Mouse (Mus musculus): Measurements from ENCODE around the gene Skap1. TPM values are rescaled to one million over a fixed set of nuclear protein-coding genes. Genes with fewer than 3 reads are reported as not detected.

The Skap1 gene
- polyA plus RNA-seq, 1 experiment from 2014 or later: 7.4 TPM

DNA sequence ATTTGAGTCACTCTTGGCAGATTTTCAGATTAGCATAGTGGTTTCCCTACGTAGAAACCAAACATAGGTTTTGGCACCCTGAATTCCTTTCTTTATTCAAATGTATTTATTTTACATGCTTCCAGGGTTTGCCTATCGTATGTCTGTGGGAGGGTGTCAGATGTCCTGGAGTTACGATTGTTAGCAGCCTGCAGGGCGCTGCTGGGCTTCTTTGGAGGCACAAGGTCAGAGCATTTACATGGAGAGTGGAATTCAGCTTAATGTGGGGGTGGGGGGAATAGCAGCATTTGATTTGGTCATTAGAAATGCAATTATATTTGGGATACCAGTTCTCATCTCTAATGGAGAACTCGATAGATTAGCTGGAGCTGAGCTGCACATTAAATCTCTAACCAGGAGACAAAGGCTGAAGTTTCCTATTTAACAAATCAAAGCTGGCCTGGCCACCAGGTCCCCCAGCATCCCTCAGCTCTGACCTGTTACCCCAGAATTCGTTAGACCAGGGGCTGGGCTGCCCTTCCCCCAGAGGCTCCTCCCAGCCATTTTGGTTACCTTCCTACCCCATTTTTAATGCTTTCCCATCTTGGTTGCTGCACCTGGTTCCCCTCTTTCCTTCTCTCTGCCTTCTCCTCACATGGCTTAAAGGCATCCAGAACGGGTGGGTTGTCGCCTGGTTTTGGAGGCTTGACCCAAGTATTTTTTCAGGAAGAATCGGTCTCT, 322.5 kb downstream of the Skap1 start:
- H3K4me2 ChIP-seq (ENCODE audit: low read length): no peak overlapping the region
- H3K27me3 ChIP-seq (replicated peaks; ENCODE audit: control insufficient read depth, insufficient read depth, low read length): no peaks in the 10 kb centered on the region
- no peak overlapping the region for H3K9ac ChIP-seq (ENCODE audit: low read depth, low read length)
- no peak overlapping the region for H3K27ac ChIP-seq (ENCODE audit: low read depth, low read length)
- no peak overlapping the region for H3K4me3 ChIP-seq (ENCODE audit: low read length)
- no peaks in the 10 kb centered on the region for H3K9me3 ChIP-seq (ENCODE audit: control insufficient read depth, low read length)
- ATAC-seq: no peak
- H3K36me3 ChIP-seq (ENCODE audit: control insufficient read depth, insufficient read depth, low read length): no peaks in the 10 kb centered on the region
- WGBS: 32% methylated on average over 9 of the region's 9 CpGs
- peaks cover 14% of the 10 kb centered on the region for H3K4me1 ChIP-seq (ENCODE audit: control insufficient read depth, insufficient read depth, low read depth, low read length)

DNA sequence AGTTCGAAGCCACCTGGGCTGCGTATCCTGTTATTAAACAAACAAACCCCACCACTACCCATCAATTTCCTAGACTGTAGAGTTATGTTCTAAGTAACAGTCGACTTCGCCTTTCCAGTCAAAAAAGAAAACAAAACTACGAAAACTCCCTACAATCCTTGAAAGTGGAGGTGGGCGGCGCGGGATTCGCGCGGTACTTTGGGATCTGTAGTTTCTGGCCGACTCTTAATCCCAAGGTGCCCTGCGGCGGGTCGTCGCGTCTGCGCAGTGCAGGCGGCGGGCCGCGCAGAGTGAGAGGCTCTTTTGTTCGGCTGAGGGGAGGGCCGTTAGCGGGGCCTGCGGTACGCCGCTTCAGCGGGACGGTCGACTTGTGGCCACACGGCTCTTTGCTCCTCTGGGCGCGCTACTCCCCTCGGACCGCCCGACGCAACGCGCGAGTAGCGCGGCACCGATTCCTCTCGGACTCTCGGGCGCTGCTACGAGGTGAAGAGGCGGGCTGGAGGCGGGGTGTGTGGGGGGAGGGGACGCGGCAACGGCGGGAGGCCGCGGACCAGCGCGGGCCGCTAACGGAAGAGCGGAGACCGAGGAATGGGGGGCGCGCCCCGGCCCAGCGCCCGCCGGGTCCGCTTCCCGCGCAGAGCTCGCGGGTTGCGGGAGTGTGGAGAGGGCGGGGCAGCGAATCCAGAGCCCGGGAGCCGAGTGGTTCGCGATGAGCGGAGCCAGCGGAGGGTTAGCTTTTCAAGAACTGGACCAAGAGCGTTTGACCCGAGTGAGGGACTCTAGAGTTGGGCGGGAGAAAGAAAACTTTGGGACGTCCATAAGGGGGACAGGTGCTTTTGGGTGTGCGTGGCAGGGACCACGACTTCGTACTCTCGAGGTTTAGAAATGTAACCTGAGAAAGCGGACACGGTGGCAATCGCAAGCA, 324.7 kb downstream of the Skap1 start, which contains the start of gene Cbx1:
Gene Cbx1, plus strand, starts transcription at position 257 of the 925 bp plus-strand sequence.
- H3K4me1 ChIP-seq (ENCODE audit: control insufficient read depth, insufficient read depth, low read depth, low read length): peaks cover 18% of the 10 kb centered on the region
- H3K9ac ChIP-seq (ENCODE audit: low read depth, low read length): peak within 1 kb of the TSS; percentile 90
- peak; percentile 98 for ATAC-seq
- peak within 1 kb of the TSS; percentile 95 for H3K4me3 ChIP-seq (ENCODE audit: low read length)
- H3K36me3 ChIP-seq (ENCODE audit: control insufficient read depth, insufficient read depth, low read length): no peaks in the 10 kb centered on the region
- peak within 1 kb of the TSS; percentile 76 for H3K4me2 ChIP-seq (ENCODE audit: low read length)
- H3K27ac ChIP-seq (ENCODE audit: low read depth, low read length): peak within 1 kb of the TSS; percentile 95
- no peaks in the 10 kb centered on the region for H3K27me3 ChIP-seq (replicated peaks; ENCODE audit: control insufficient read depth, insufficient read depth, low read length)
- no peaks in the 10 kb centered on the region for H3K9me3 ChIP-seq (ENCODE audit: control insufficient read depth, low read length)
- WGBS: 1% methylated on average over 93 of the region's 93 CpGs

- Histone ChIP-seq H3K36me3 (ENCODE audit: control insufficient read depth, insufficient read depth, low read length) (no peaks in the 10 kb centered on the region), H3K27me3 (replicated peaks; ENCODE audit: control insufficient read depth, insufficient read depth, low read length) (no peaks in the 10 kb centered on the region), H3K4me1 (ENCODE audit: control insufficient read depth, insufficient read depth, low read depth, low read length) (peaks cover 18% of the 10 kb centered on the region), H3K27ac (ENCODE audit: low read depth, low read length) (no peak overlapping the region), H3K4me2 (ENCODE audit: low read length) (peak overlapping the region; percentile 76), H3K9me3 (ENCODE audit: control insufficient read depth, low read length) (no peaks in the 10 kb centered on the region), H3K9ac (ENCODE audit: low read depth, low read length) (peak overlapping the region; percentile 90), H3K4me3 (ENCODE audit: low read length) (peak overlapping the region; percentile 95)
- no peak for ATAC-seq
- 5% methylated on average over 5 of the region's 5 CpGs for WGBS
These were observed 325.6 kb downstream of the Skap1 start for GRCm38 (mm10) chr11:96789990-96790389.

DNA sequence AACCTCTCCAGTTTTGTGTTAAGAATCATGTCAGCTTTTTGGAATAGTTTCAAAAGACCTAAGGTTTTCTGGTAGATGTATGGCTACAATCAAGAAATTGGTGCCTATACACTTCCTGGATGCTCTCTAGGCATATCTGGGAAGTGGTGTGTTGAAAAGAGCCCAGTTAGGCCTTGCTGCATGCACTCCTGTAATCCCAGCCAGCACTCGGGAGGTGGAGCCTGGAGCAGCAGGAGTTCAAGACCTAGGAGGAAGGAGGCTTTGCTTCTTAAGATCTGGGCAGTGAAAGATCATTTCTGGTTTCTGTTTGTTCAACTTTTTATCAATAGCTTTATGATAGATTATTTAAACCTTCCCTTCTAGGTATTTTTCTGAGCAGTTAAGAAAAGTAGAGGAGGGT, 326.3 kb downstream of the Skap1 start:
- no peak for ATAC-seq
- Histone ChIP-seq H3K9me3 (ENCODE audit: control insufficient read depth, low read length) (no peaks in the 10 kb centered on the region), H3K4me1 (ENCODE audit: control insufficient read depth, insufficient read depth, low read depth, low read length) (peaks cover 18% of the 10 kb centered on the region), H3K36me3 (ENCODE audit: control insufficient read depth, insufficient read depth, low read length) (peaks cover 2% of the 10 kb centered on the region; the same call in 1 of the 2 replicates), H3K27me3 (replicated peaks; ENCODE audit: control insufficient read depth, insufficient read depth, low read length) (no peaks in the 10 kb centered on the region), H3K27ac (ENCODE audit: low read depth, low read length) (no peak overlapping the region), H3K9ac (ENCODE audit: low read depth, low read length) (no peak overlapping the region), H3K4me3 (ENCODE audit: low read length) (no peak overlapping the region), H3K4me2 (ENCODE audit: low read length) (peak overlapping the region; percentile 76)
- WGBS: 4% methylated on average over 1 of the region's 1 CpGs

GRCm38 (mm10) chr11:96795491-96795890, 331.1 kb downstream of the Skap1 start:
- Histone ChIP-seq H3K9ac (ENCODE audit: low read depth, low read length) (no peak overlapping the region), H3K4me1 (ENCODE audit: control insufficient read depth, insufficient read depth, low read depth, low read length) (peaks cover 11% of the 10 kb centered on the region), H3K4me3 (ENCODE audit: low read length) (no peak overlapping the region), H3K4me2 (ENCODE audit: low read length) (no peak overlapping the region), H3K9me3 (ENCODE audit: control insufficient read depth, low read length) (no peaks in the 10 kb centered on the region), H3K27ac (ENCODE audit: low read depth, low read length) (no peak overlapping the region), H3K36me3 (ENCODE audit: control insufficient read depth, insufficient read depth, low read length) (peaks cover 3% of the 10 kb centered on the region; the same call in 1 of the 2 replicates), H3K27me3 (replicated peaks; ENCODE audit: control insufficient read depth, insufficient read depth, low read length) (no peaks in the 10 kb centered on the region)
- WGBS: 97% methylated on average over 13 of the region's 13 CpGs
- no peak for ATAC-seq

DNA sequence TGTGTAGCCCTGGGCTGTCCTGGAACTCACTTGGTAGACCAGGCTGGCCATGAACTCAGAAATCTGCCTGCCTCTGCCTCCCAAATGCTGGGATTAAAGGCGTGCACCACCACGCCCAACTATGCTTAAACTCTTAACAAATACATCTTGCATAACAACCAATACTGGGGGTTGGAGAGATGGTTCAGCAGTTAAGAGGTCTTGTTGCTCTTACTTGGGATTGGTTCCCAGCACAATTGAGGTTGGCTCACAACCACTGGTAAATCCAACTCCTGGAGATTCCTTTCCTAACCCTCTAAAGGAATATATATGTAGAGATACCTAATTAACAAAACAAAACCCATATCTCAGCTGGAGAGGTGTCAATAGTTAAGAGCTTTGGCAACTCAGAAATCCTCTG, 331.7 kb downstream of the Skap1 start:
- 94% methylated on average over 2 of the region's 2 CpGs for WGBS
- no peaks in the 10 kb centered on the region for H3K9me3 ChIP-seq (ENCODE audit: control insufficient read depth, low read length)
- peaks cover 5% of the 10 kb centered on the region for H3K4me1 ChIP-seq (ENCODE audit: control insufficient read depth, insufficient read depth, low read depth, low read length)
- H3K36me3 ChIP-seq (ENCODE audit: control insufficient read depth, insufficient read depth, low read length): peaks cover 3% of the 10 kb centered on the region; the same call in 1 of the 2 replicates
- no peak overlapping the region for H3K27ac ChIP-seq (ENCODE audit: low read depth, low read length)
- no peak overlapping the region for H3K9ac ChIP-seq (ENCODE audit: low read depth, low read length)
- no peaks in the 10 kb centered on the region for H3K27me3 ChIP-seq (replicated peaks; ENCODE audit: control insufficient read depth, insufficient read depth, low read length)
- no peak overlapping the region for H3K4me2 ChIP-seq (ENCODE audit: low read length)
- no peak for ATAC-seq
- no peak overlapping the region for H3K4me3 ChIP-seq (ENCODE audit: low read length)

GRCm38 (mm10) chr11:96796586-96796985, 332.2 kb downstream of the Skap1 start:
- Histone ChIP-seq H3K27ac (ENCODE audit: low read depth, low read length) (no peak overlapping the region), H3K9me3 (ENCODE audit: control insufficient read depth, low read length) (no peaks in the 10 kb centered on the region), H3K4me3 (ENCODE audit: low read length) (no peak overlapping the region), H3K27me3 (replicated peaks; ENCODE audit: control insufficient read depth, insufficient read depth, low read length) (no peaks in the 10 kb centered on the region), H3K4me1 (ENCODE audit: control insufficient read depth, insufficient read depth, low read depth, low read length) (peaks cover 4% of the 10 kb centered on the region; the same call in 1 of the 2 replicates), H3K4me2 (ENCODE audit: low read length) (no peak overlapping the region), H3K36me3 (ENCODE audit: control insufficient read depth, insufficient read depth, low read length) (peaks cover 3% of the 10 kb centered on the region; the same call in 1 of the 2 replicates), H3K9ac (ENCODE audit: low read depth, low read length) (no peak overlapping the region)
- ATAC-seq: no peak
- 66% methylated on average over 1 of the region's 1 CpGs for WGBS

GRCm38 (mm10) chr11:96799511-96799910, 335.1 kb downstream of the Skap1 start:
- H3K4me2 ChIP-seq (ENCODE audit: low read length): no peak overlapping the region
- ATAC-seq: no peak
- H3K27ac ChIP-seq (ENCODE audit: low read depth, low read length): no peak overlapping the region
- no peaks in the 10 kb centered on the region for H3K9me3 ChIP-seq (ENCODE audit: control insufficient read depth, low read length)
- H3K36me3 ChIP-seq (ENCODE audit: control insufficient read depth, insufficient read depth, low read length): peaks cover 13% of the 10 kb centered on the region
- no peak overlapping the region for H3K9ac ChIP-seq (ENCODE audit: low read depth, low read length)
- 94% methylated on average over 2 of the region's 2 CpGs for WGBS
- H3K27me3 ChIP-seq (replicated peaks; ENCODE audit: control insufficient read depth, insufficient read depth, low read length): no peaks in the 10 kb centered on the region
- H3K4me3 ChIP-seq (ENCODE audit: low read length): no peak overlapping the region
- no peaks in the 10 kb centered on the region for H3K4me1 ChIP-seq (ENCODE audit: control insufficient read depth, insufficient read depth, low read depth, low read length)

DNA sequence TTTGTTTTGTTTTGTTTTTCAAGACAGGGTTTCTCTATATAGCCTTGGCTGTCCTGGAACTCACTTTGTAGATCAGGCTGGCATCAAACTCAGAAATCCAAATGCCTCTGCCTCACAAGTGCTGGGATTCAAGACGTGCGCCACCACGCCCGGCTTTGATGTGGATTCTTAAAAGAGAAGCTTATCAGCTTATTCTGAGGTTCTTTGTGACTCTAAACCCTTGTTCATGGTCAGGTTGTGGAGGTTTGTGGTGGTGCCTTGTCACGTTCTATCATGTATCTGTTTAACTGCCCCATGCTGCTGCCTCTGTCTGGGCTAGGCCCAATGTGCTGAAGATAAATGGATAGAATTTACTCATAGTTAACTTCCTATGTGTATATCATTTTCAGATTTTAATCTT, 341.2 kb downstream of the Skap1 start:
- Histone ChIP-seq H3K4me2 (ENCODE audit: low read length) (no peak overlapping the region), H3K4me3 (ENCODE audit: low read length) (no peak overlapping the region)
- 92% methylated on average over 5 of the region's 5 CpGs for WGBS

More for the DNA sequence above, 341.2 kb downstream of the Skap1 start:
- peaks cover 38% of the 10 kb centered on the region for H3K36me3 ChIP-seq (ENCODE audit: control insufficient read depth, insufficient read depth, low read length)
- no peak overlapping the region for H3K27ac ChIP-seq (ENCODE audit: low read depth, low read length)
- H3K27me3 ChIP-seq (replicated peaks; ENCODE audit: control insufficient read depth, insufficient read depth, low read length): no peaks in the 10 kb centered on the region
- H3K9ac ChIP-seq (ENCODE audit: low read depth, low read length): no peak overlapping the region
- H3K9me3 ChIP-seq (ENCODE audit: control insufficient read depth, low read length): no peaks in the 10 kb centered on the region
- no peak for ATAC-seq
- no peaks in the 10 kb centered on the region for H3K4me1 ChIP-seq (ENCODE audit: control insufficient read depth, insufficient read depth, low read depth, low read length)
